Mouse (Mus musculus): ENCODE results near the gene Apol7a. TPM values are rescaled to one million over a fixed set of nuclear protein-coding genes. Genes with fewer than 3 reads are reported as not detected.
A peak's percentile ranks its signal among the peaks of the same experiment; 100 is the strongest.

Gene Apol7a
- polyA plus RNA-seq, 1 experiment from 2014 or later, result not detected

DNA sequence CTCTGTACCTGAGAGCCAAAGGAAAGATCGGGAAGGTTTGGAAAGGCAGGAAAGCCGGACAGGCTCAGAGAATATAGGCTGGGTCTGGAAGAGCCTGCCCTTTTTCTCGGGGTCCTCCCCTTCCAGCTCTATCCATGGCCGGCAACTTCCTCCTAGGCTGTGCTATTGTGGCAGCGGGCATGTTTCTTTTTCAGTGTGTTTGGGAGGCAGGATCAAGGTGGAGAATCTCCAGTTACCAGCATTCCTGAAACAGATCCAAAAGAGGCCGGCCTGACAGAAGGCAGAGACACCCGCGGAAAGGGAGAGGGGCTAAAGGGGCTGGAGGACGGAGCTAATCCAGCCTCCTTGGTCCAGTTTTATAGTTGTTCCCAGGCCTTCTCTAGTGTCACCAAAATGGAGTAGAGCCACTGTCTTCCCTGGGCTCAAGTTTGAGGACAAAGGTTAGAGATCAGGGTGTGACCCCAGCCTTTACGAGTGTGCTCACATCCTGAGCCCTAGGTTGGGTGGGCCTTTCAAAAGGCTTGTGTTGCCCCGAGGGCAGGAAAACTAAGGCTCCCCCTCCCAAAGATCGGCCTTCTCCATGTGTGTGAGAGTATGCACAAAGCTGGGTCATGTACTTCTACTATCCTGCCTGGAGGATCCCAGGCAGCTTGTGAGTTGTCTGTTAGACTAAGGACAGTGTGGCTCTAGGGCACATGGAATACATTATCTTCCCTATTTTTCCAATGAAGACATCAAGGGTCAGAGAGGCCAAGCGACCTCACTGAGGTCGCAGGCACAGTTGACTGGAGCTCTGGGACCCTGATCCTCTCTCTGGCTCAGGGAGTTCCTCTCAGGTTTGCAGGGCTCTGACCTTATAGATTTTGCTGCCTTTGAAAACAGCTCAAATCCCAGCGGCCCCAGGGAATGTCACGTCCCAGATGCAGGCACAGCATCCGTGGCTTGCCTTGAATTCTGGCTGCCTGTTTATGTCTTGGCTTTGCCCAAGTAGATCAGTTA is 54.5 kb downstream of the Apol7a start:
- H3K36me3 ChIP-seq (ENCODE audit: insufficient read depth), result no peaks in the 10 kb centered on the region
- H3K9ac ChIP-seq, result peak overlapping the region; percentile 40
- no peaks in the 10 kb centered on the region for H3K9me3 ChIP-seq (ENCODE audit: low read depth, low read length)
- H3K27me3 ChIP-seq (ENCODE audit: insufficient read depth, low read length), result no peaks in the 10 kb centered on the region
- H3K4me2 ChIP-seq, result peak overlapping the region; percentile 56
- peak overlapping the region; percentile 87 for H3K27ac ChIP-seq (ENCODE audit: low read depth)
- H3K4me3 ChIP-seq (ENCODE audit: low read depth, low read length), result peak overlapping the region; percentile 16; the same call in 1 of the 2 replicates
- 28% methylated on average over 17 of the region's 17 CpGs for WGBS
- TF ChIP-seq CTCF (IDR thresholded peaks at IDR 0.05; ENCODE audit: low read depth), result no peak
- H3K4me1 ChIP-seq (ENCODE audit: insufficient read depth), result peaks cover 13% of the 10 kb centered on the region
- DNase-seq, result peak; percentile 74
- peak; percentile 70 for ATAC-seq (ENCODE audit: insufficient read depth)

GRCm38 (mm10) chr15:77343527-77344091 is 55.3 kb downstream of the Apol7a start:
- TF ChIP-seq CTCF (IDR thresholded peaks at IDR 0.05; ENCODE audit: low read depth), result peak; percentile 89
- WGBS, result 1% methylated on average over 13 of the region's 13 CpGs
- H3K4me1 ChIP-seq (ENCODE audit: insufficient read depth), result peaks cover 13% of the 10 kb centered on the region
- no peaks in the 10 kb centered on the region for H3K27me3 ChIP-seq (ENCODE audit: insufficient read depth, low read length)
- DNase-seq (peak; percentile 89), ATAC-seq (ENCODE audit: insufficient read depth) (peak; percentile 88)
- H3K4me3 ChIP-seq (ENCODE audit: low read depth, low read length), result peak overlapping the region; percentile 16; the same call in 1 of the 2 replicates
- H3K27ac ChIP-seq (ENCODE audit: low read depth), result peak overlapping the region; percentile 87
- H3K36me3 ChIP-seq (ENCODE audit: insufficient read depth), result no peaks in the 10 kb centered on the region
- peak overlapping the region; percentile 56 for H3K4me2 ChIP-seq
- no peaks in the 10 kb centered on the region for H3K9me3 ChIP-seq (ENCODE audit: low read depth, low read length)
- H3K9ac ChIP-seq, result peak overlapping the region; percentile 40; the same call in 1 of the 2 replicates

DNA sequence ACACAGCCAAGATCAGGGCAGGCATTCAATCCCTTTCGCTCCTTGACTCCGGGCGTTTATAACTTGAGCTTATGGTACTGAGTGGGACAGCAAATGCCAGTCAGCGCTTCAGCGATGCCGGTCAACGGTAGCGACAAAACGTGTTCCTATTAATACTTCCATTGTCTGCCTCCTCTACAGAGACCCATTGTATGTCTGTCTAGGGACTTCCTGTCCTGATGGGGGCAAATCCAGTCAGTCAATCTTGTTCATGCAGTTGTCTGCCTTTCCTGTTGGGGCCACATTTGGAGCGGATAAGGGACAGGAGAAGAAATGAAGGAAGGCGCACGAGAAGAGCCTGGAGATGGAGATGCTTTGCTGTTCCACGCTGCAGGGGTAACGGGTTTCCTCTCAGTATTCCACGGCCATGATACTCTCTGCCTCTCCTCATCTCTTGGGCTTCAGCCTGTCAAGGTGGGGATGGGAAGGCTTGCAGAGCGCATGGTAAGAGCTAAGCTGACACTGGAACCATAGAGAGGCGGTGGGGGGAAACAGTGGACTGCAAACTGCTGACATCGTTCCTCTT is 55.9 kb downstream of the Apol7a start:
- TF ChIP-seq CTCF (IDR thresholded peaks at IDR 0.05; ENCODE audit: low read depth), result no peak
- Histone ChIP-seq H3K27me3 (ENCODE audit: insufficient read depth, low read length) (no peaks in the 10 kb centered on the region), H3K9me3 (ENCODE audit: low read depth, low read length) (no peaks in the 10 kb centered on the region), H3K9ac (peak overlapping the region; percentile 40; the same call in 1 of the 2 replicates), H3K4me3 (ENCODE audit: low read depth, low read length) (peak overlapping the region; percentile 16; the same call in 1 of the 2 replicates), H3K4me1 (ENCODE audit: insufficient read depth) (peaks cover 13% of the 10 kb centered on the region), H3K27ac (ENCODE audit: low read depth) (peak overlapping the region; percentile 87), H3K36me3 (ENCODE audit: insufficient read depth) (no peaks in the 10 kb centered on the region), H3K4me2 (peak overlapping the region; percentile 56)
- DNase-seq, result peak; percentile 57
- peak; percentile 38; the same call in 1 of the 2 replicates for ATAC-seq (ENCODE audit: insufficient read depth)
- WGBS, result 23% methylated on average over 18 of the region's 18 CpGs

GRCm38 (mm10) chr15:77342005-77342404 is 56.9 kb downstream of the Apol7a start:
- no peaks in the 10 kb centered on the region for H3K27me3 ChIP-seq (ENCODE audit: insufficient read depth, low read length)
- DNase-seq, result no peak
- peak; percentile 19; the same call in 1 of the 2 replicates for TF ChIP-seq CTCF (IDR thresholded peaks at IDR 0.05; ENCODE audit: low read depth)
- H3K4me2 ChIP-seq, result no peak overlapping the region
- ATAC-seq (ENCODE audit: insufficient read depth), result no peak
- no peaks in the 10 kb centered on the region for H3K9me3 ChIP-seq (ENCODE audit: low read depth, low read length)
- H3K4me3 ChIP-seq (ENCODE audit: low read depth, low read length), result no peak overlapping the region
- no peak overlapping the region for H3K9ac ChIP-seq
- H3K27ac ChIP-seq (ENCODE audit: low read depth), result no peak overlapping the region
- WGBS, result 91% methylated on average over 6 of the region's 6 CpGs
- no peaks in the 10 kb centered on the region for H3K36me3 ChIP-seq (ENCODE audit: insufficient read depth)
- peaks cover 15% of the 10 kb centered on the region for H3K4me1 ChIP-seq (ENCODE audit: insufficient read depth)

DNA sequence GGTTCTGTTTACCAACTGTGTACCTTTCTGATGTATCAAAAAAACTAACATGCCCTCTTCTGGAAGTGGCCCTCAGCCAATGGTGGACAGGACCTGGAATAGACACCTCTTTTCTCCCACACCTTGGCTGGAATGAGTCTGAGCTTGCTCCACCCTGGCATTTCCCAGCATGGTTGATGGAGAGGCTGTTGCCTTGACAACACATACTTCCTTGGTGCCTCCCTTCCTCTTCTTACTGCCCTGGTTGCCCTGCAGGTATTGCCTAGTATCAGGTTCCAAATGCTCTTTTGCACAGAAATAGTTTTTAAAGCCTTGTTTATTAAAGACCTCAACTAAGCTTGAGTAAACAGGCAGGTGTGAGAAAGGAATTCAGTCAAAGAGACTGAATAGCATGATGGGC is 58.3 kb downstream of the Apol7a start:
- TF ChIP-seq CTCF (IDR thresholded peaks at IDR 0.05; ENCODE audit: low read depth), result no peak
- H3K9ac ChIP-seq, result no peak overlapping the region
- H3K9me3 ChIP-seq (ENCODE audit: low read depth, low read length), result no peaks in the 10 kb centered on the region
- peaks cover 18% of the 10 kb centered on the region for H3K4me1 ChIP-seq (ENCODE audit: insufficient read depth)
- no peaks in the 10 kb centered on the region for H3K36me3 ChIP-seq (ENCODE audit: insufficient read depth)
- DNase-seq (no peak), ATAC-seq (ENCODE audit: insufficient read depth) (no peak)
- no peaks in the 10 kb centered on the region for H3K27me3 ChIP-seq (ENCODE audit: insufficient read depth, low read length)
- H3K4me3 ChIP-seq (ENCODE audit: low read depth, low read length), result no peak overlapping the region
- no peak overlapping the region for H3K27ac ChIP-seq (ENCODE audit: low read depth)
- no peak overlapping the region for H3K4me2 ChIP-seq

DNA sequence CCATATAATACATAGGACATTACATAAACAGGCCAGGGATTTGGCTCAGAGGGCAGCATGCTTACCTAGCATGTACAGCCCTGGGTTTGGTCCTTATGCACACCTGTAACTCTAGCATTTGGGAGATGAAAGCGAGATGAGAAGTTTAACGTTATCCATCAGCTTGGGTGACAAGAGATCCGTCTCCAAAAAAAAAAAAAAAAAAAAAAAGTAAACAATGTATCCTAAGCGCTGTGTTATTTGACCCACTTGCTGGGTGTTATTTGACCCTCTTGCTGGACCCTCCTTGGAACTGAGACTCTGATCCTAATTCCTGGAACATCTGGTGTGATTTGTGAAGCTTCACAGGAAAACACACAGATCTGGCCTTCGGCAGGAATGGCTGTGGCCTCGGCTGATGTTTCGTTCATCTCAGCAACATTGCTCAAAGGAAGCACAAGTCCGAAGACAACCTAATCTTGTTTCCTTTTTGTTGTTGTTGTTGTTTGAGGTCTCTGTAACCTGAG is 59.9 kb downstream of the Apol7a start:
- 32% methylated on average over 8 of the region's 8 CpGs for WGBS
- no peak for ATAC-seq (ENCODE audit: insufficient read depth)
- no peak overlapping the region for H3K9ac ChIP-seq
- no peak overlapping the region for H3K27ac ChIP-seq (ENCODE audit: low read depth)
- no peak overlapping the region for H3K4me2 ChIP-seq
- H3K27me3 ChIP-seq (ENCODE audit: insufficient read depth, low read length), result no peaks in the 10 kb centered on the region
- H3K9me3 ChIP-seq (ENCODE audit: low read depth, low read length), result no peaks in the 10 kb centered on the region
- peaks cover 10% of the 10 kb centered on the region for H3K4me1 ChIP-seq (ENCODE audit: insufficient read depth)
- TF ChIP-seq CTCF (IDR thresholded peaks at IDR 0.05; ENCODE audit: low read depth), result no peak
- H3K36me3 ChIP-seq (ENCODE audit: insufficient read depth), result no peaks in the 10 kb centered on the region
- no peak overlapping the region for H3K4me3 ChIP-seq (ENCODE audit: low read depth, low read length)
- no peak for DNase-seq

All from lung, embryonic 14.5 days (tissue).